Mouse (Mus musculus): Measurements from ENCODE around the gene 2310057J18Rik.
"Not testable (repeated sequence)": the region's sequence is repeated elsewhere in the genome, so short reads cannot be mapped to it uniquely, and the experiment has no call there.

Gene 2310057J18Rik

DNA sequence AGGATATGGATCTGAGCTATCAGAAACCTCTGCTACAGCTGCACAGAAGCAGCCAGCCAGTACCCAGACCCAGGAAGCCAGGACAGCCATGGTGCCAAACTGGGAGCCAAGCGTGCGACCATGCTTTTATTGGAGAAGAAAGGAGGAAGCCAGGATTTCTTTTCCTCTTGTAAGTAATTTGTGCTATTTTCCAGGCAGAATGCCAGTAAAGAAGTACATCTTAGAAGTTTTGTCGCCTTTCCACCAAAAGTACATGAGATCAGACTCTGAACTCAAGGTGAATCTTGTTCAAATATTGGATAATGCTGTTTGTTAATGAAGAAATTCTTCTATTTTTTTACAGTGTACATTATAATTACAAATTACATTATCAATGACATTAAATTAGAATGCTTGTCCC is at the start of gene 2310057J18Rik:
TSS of gene 2310057J18Rik (minus strand) at position 101 of the 400 bp plus-strand sequence.
- DNase-seq, result no peak

DNA sequence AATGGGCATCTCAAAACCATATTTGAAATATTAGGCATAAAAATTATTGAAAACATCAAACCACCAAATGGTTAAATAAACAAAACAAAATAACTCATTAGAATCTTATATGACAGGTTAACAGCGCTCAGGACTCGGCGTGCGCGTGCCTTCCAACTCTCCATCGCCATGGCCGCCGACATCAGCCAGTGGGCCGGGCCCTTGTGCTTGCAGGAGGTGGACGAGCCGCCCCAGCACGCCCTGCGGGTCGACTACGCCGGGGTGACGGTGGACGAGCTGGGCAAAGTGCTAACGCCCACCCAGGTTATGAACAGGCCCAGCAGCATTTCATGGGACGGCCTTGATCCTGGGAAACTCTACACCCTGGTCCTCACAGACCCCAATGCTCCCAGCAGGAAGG is 43.9 kb upstream of the 2310057J18Rik start:
- DNase-seq, result not testable (repeated sequence)

- DNase-seq, result no peak
These were observed 33.6 kb upstream of the 2310057J18Rik start for GRCm38 (mm10) chr10:29019496-29020270.

- no peak for DNase-seq
These were observed 11.7 kb upstream of the 2310057J18Rik start for GRCm38 (mm10) chr10:28997776-28998175.

- no peak for DNase-seq
These were observed 2.9 kb upstream of the 2310057J18Rik start for GRCm38 (mm10) chr10:28988990-28989389.

GRCm38 (mm10) chr10:28968189-28968588 is 17.9 kb downstream of the 2310057J18Rik start:
- no peak for DNase-seq

DNA sequence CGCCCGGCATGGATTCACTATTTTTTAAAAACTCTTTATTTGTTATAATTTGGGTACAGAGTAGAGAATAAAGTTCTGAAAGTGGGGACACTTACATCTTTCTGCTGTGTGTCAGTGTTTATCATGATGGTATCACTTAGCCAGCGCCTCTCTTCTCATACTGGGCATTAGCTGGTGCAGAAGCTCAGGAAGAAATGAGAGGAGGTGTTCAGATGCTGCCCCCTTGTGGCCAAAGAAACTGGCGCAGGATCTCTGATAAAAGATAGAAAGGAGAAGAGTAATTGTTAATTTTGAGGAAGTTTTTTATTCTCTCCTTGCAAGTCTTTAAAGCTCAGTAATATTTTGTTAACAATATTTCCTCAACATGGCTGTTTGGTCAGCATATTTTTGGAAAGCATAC is 31.0 kb downstream of the 2310057J18Rik start:
- peak; percentile 27 for DNase-seq

- no peak for DNase-seq
These were observed 31.6 kb downstream of the 2310057J18Rik start for GRCm38 (mm10) chr10:28954515-28954914.
